Mouse (Mus musculus): ENCODE measurements around the gene Fuca2. TPM values are rescaled to one million over a fixed set of nuclear protein-coding genes. Genes with fewer than 3 reads are reported as not detected.

Fuca2 gene
- polyA plus RNA-seq, 1 experiment from 2014 or later, result 60.9 TPM

DNA sequence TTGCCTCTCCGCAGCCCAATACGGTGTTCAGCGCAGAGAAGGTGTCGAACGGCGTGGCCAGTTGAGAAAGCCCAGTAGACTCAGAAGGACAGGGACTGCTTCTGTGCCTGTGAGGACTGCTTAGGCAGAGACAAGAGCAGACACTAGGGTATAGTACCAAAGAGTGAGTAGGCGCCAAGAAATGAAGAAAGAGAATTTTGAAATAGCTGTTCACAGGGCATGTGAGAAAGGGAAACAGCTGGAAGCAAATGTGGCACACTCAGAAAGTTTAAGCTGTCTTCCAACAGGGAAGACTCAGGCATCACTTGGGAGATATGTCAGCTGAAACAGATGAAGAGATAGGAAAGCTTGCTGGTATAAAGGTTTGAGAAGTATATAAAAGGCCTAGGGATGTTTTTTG, 37.4 kb downstream of the Fuca2 start:
- Histone ChIP-seq H3K4me1 (replicated peaks) (no peaks in the 10 kb centered on the region), H3K4me3 (replicated peaks) (no peak overlapping the region), H3K27ac (no peak overlapping the region), H3K9me3 (replicated peaks) (no peaks in the 10 kb centered on the region), H3K4me2 (no peak overlapping the region), H3K36me3 (peaks cover 29% of the 10 kb centered on the region), H3K9ac (no peak overlapping the region), H3K27me3 (no peaks in the 10 kb centered on the region)
- ATAC-seq (ENCODE audit: low read depth), result no peak
- 91% methylated on average over 7 of the region's 7 CpGs for WGBS (ENCODE audit: insufficient replicate concordance)
- no peak for DNase-seq

DNA sequence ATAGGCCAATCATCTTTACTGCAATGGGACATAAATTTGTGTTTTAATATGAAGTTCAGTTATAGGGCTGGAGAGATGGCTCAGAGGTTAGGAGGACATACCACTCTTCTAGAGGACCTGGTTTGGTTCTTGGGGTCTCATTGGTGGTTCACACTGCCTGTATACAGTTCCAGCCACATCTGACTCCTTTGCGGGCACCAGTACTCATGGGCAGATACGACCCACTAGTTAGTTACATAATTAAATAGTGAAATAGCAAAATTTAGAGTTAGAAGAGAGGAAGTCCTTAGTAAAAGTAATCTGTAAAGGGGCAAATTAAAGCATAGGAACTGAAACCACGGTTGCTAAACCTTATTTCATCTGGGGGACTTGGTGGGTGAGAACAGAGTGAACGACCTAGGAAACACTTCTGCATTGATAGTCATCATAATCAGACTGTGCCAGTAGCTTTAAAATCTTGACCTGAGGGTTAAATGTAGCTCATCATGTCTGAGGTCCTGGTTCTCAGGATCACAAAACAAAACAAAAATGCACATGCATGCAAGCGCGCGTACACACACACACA, 40.5 kb downstream of the Fuca2 start:
- Histone ChIP-seq H3K4me2 (no peak overlapping the region), H3K4me3 (replicated peaks) (no peak overlapping the region), H3K27ac (no peak overlapping the region), H3K4me1 (replicated peaks) (no peaks in the 10 kb centered on the region), H3K36me3 (peaks cover 26% of the 10 kb centered on the region), H3K27me3 (no peaks in the 10 kb centered on the region), H3K9me3 (replicated peaks) (no peaks in the 10 kb centered on the region), H3K9ac (no peak overlapping the region)
- no peak for ATAC-seq (ENCODE audit: low read depth)
- no peak for DNase-seq
- WGBS (ENCODE audit: insufficient replicate concordance), result 82% methylated on average over 7 of the region's 7 CpGs

- H3K4me2 ChIP-seq, result no peak overlapping the region
- H3K36me3 ChIP-seq, result peaks cover 25% of the 10 kb centered on the region
- H3K4me1 ChIP-seq (replicated peaks), result no peaks in the 10 kb centered on the region
- no peak overlapping the region for H3K9ac ChIP-seq
- ATAC-seq (ENCODE audit: low read depth) (no peak), DNase-seq (no peak)
- H3K27ac ChIP-seq, result no peak overlapping the region
- 86% methylated on average over 5 of the region's 5 CpGs for WGBS (ENCODE audit: insufficient replicate concordance)
- H3K4me3 ChIP-seq (replicated peaks), result no peak overlapping the region
- no peaks in the 10 kb centered on the region for H3K27me3 ChIP-seq
- no peaks in the 10 kb centered on the region for H3K9me3 ChIP-seq (replicated peaks)
Measured at GRCm38 (mm10) chr10:13541721-13542120, 42.4 kb downstream of the Fuca2 start.

GRCm38 (mm10) chr10:13552646-13553497, 53.5 kb downstream of the Fuca2 start, which contains the start of the genes Adat2 and Pex3:
Gene Adat2, plus strand, starts transcription at chr10:13552894.
Gene Pex3, minus strand, starts transcription at chr10:13553142.
- DNase-seq (peak; percentile 83), ATAC-seq (ENCODE audit: low read depth) (peak; percentile 97)
- peak within 1 kb of the TSS; percentile 85 for H3K9ac ChIP-seq
- peak within 1 kb of the TSS; percentile 79 for H3K27ac ChIP-seq
- peak within 1 kb of the TSS; percentile 69 for H3K4me2 ChIP-seq
- peaks cover 8% of the 10 kb centered on the region; the same call in 1 of the 2 replicates for H3K36me3 ChIP-seq
- no peaks in the 10 kb centered on the region for H3K27me3 ChIP-seq
- under 1% methylated on average over 51 of the region's 51 CpGs for WGBS (ENCODE audit: insufficient replicate concordance)
- H3K4me1 ChIP-seq (replicated peaks), result peaks cover 15% of the 10 kb centered on the region
- H3K9me3 ChIP-seq (replicated peaks), result no peaks in the 10 kb centered on the region
- H3K4me3 ChIP-seq (replicated peaks), result peak within 1 kb of the TSS; percentile 80

DNA sequence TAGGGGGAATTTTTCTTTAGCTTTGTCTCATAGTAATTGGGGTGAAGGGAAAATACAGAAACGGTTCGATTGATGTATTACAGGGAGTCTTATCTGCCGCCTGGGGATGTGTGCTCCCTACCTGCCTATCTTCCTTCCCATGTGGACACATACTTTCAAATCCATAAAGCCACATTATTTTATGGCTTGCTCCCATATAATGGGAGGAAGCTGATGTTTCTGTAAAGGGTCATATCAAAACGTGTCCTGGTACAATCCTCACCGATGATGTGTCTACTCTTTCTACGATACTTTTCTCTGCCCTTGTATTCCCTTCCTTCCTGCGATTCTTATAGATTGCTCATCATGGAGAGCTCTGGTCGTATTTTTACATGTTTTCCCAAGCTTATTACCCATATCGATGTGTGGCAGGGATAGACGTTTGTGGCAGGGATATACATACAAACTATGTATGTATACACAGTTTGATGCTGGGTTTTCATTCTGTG, 54.2 kb downstream of the Fuca2 start:
- Histone ChIP-seq H3K9ac (peak overlapping the region; percentile 85), H3K4me2 (peak overlapping the region; percentile 69), H3K36me3 (peaks cover 8% of the 10 kb centered on the region; the same call in 1 of the 2 replicates), H3K27ac (peak overlapping the region; percentile 79), H3K9me3 (replicated peaks) (no peaks in the 10 kb centered on the region), H3K27me3 (no peaks in the 10 kb centered on the region), H3K4me1 (replicated peaks) (peaks cover 18% of the 10 kb centered on the region), H3K4me3 (replicated peaks) (peak overlapping the region; percentile 80)
- DNase-seq, result no peak
- WGBS (ENCODE audit: insufficient replicate concordance), result 16% methylated on average over 10 of the region's 10 CpGs
- peak; percentile 50 for ATAC-seq (ENCODE audit: low read depth)

GRCm38 (mm10) chr10:13554316-13554715, 55.0 kb downstream of the Fuca2 start:
- H3K4me3 ChIP-seq (replicated peaks), result no peak overlapping the region
- WGBS (ENCODE audit: insufficient replicate concordance), result 85% methylated on average over 1 of the region's 1 CpGs

DNA sequence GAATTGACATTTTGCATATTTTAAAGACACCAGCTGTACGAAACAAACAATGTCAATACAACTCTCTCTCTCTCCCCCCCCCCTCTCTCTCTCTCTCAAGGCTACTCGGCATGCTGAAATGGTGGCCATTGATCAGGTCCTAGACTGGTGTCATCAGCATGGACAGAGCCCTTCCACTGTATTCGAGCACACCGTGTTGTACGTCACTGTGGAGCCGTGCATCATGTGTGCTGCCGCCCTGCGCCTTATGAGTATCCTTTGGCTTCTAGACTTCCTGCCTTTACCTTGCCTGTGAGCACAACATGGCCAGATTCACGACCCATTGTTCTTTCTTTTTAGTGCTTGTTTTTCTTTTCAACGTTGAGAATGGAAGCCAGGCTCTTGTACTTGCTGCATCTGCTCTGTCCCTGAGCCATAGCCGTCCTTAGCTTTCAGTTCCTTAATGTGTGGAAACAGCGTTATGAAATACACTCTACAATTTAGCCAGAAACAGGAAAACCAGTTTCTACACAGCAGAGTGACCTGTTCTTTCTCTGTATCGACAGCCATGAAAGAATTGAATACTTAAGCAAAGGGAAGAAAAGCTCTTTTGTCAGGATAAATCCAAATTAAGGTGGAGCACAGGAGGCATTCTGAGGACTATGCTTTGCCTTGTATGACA, 60.8 kb downstream of the Fuca2 start:
- Histone ChIP-seq H3K27ac (no peak overlapping the region), H3K4me2 (no peak overlapping the region), H3K9me3 (replicated peaks) (no peaks in the 10 kb centered on the region), H3K9ac (no peak overlapping the region), H3K36me3 (peaks cover 53% of the 10 kb centered on the region), H3K4me1 (replicated peaks) (0 out of 2 replicates have a peak, but pooled peaks cover 5% of the 10 kb centered on the region), H3K27me3 (no peaks in the 10 kb centered on the region), H3K4me3 (replicated peaks) (no peak overlapping the region)
- WGBS (ENCODE audit: insufficient replicate concordance), result 79% methylated on average over 13 of the region's 13 CpGs
- no peak for ATAC-seq (ENCODE audit: low read depth)
- no peak for DNase-seq

More at GRCm38 (mm10) chr10:13554316-13554715, 55.0 kb downstream of the Fuca2 start:
- ATAC-seq (ENCODE audit: low read depth) (no peak), DNase-seq (no peak)
- Histone ChIP-seq H3K4me2 (peak overlapping the region; percentile 69), H3K9ac (peak overlapping the region; percentile 9; the same call in 1 of the 2 replicates), H3K36me3 (peaks cover 10% of the 10 kb centered on the region; the same call in 1 of the 2 replicates), H3K27ac (no peak overlapping the region), H3K4me1 (replicated peaks) (peaks cover 18% of the 10 kb centered on the region), H3K27me3 (no peaks in the 10 kb centered on the region), H3K9me3 (replicated peaks) (no peaks in the 10 kb centered on the region)

- DNase-seq (peak; percentile 6), ATAC-seq (ENCODE audit: low read depth) (no peak)
- Histone ChIP-seq H3K36me3 (peaks cover 42% of the 10 kb centered on the region), H3K9me3 (replicated peaks) (no peaks in the 10 kb centered on the region), H3K4me2 (peak overlapping the region; percentile 30), H3K27ac (no peak overlapping the region), H3K4me1 (replicated peaks) (0 out of 2 replicates have a peak, but pooled peaks cover 3% of the 10 kb centered on the region), H3K27me3 (no peaks in the 10 kb centered on the region), H3K9ac (no peak overlapping the region), H3K4me3 (replicated peaks) (no peak overlapping the region)
- 29% methylated on average over 24 of the region's 24 CpGs for WGBS (ENCODE audit: insufficient replicate concordance)
Measured at GRCm38 (mm10) chr10:13564364-13565079, 65.2 kb downstream of the Fuca2 start.

DNA sequence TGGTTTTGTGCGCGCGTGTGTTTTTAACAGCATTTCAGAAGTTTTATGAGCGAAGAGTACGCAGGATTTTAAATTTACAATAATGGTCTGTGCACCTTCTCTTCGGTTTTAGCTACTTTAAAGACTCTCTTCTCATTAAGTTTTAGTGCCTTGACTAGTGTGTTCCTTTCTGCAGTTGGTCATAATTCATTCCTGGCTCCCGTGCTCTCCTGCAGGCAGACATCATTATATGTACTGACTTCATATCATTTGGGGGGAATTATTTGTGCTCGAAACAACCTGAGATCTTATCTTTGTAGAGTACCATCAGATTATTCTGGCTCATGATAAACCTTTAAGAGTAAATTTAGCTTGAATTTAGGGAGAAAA, 65.7 kb downstream of the Fuca2 start:
- Histone ChIP-seq H3K27ac (no peak overlapping the region), H3K9ac (no peak overlapping the region), H3K4me2 (peak overlapping the region; percentile 30), H3K4me3 (replicated peaks) (no peak overlapping the region), H3K36me3 (peaks cover 39% of the 10 kb centered on the region), H3K27me3 (no peaks in the 10 kb centered on the region), H3K4me1 (replicated peaks) (0 out of 2 replicates have a peak, but pooled peaks cover 3% of the 10 kb centered on the region), H3K9me3 (replicated peaks) (no peaks in the 10 kb centered on the region)
- ATAC-seq (ENCODE audit: low read depth), result no peak
- WGBS (ENCODE audit: insufficient replicate concordance), result 66% methylated on average over 8 of the region's 8 CpGs
- DNase-seq, result no peak

GRCm38 (mm10) chr10:13566393-13566792, 67.1 kb downstream of the Fuca2 start:
- DNase-seq, result no peak
- WGBS (ENCODE audit: insufficient replicate concordance), result 54% methylated on average over 13 of the region's 13 CpGs
- Histone ChIP-seq H3K4me1 (replicated peaks) (0 out of 2 replicates have a peak, but pooled peaks cover 3% of the 10 kb centered on the region), H3K27ac (no peak overlapping the region), H3K9ac (no peak overlapping the region), H3K4me3 (replicated peaks) (no peak overlapping the region), H3K27me3 (no peaks in the 10 kb centered on the region), H3K9me3 (replicated peaks) (no peaks in the 10 kb centered on the region), H3K36me3 (peaks cover 27% of the 10 kb centered on the region), H3K4me2 (no peak overlapping the region)
- ATAC-seq (ENCODE audit: low read depth), result no peak
